Mouse (Mus musculus): ENCODE results near the gene Sugp2. TPM values are rescaled to one million over a fixed set of nuclear protein-coding genes. Genes with fewer than 3 reads are reported as not detected.

Sugp2 gene
- total RNA-seq, 2 experiments from 2014 or later = 56.4 to 62.5 TPM

GRCm38 (mm10) chr8:70276476-70276875 lies 42.5 kb downstream of the Sugp2 start:
- peak; percentile 40 for ATAC-seq (replicated peaks; ENCODE audit: poor library complexity, severe bottlenecking)

DNA sequence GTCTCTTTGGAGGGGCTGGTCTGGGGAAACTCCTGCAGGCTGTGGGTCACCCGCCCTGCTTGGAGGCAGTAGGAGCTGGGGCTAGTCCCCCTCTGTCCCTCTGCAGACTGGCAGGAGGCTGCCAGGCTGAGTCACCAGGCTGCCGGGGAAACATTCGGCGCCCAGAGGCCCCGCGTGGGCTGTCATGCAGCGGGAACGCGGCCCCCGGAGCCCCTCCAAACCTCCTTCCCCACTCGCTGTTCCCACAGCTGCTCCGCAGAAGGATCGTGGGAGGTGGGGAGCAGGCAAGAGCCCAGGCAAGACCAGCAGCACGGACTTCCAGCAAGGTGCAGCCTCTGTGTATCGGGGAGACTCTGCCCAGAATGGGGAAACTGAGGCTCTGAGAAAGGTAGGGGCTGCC lies 44.1 kb downstream of the Sugp2 start:
- peak; percentile 7; the same call in 1 of the 2 replicates for ATAC-seq (replicated peaks; ENCODE audit: poor library complexity, severe bottlenecking)

GRCm38 (mm10) chr8:70279266-70279665 lies 45.2 kb downstream of the Sugp2 start:
- peak; percentile 10 for ATAC-seq (replicated peaks; ENCODE audit: poor library complexity, severe bottlenecking)

- no peak for ATAC-seq (replicated peaks; ENCODE audit: poor library complexity, severe bottlenecking)
Measured at GRCm38 (mm10) chr8:70281001-70281400, 47.0 kb downstream of the Sugp2 start.

DNA sequence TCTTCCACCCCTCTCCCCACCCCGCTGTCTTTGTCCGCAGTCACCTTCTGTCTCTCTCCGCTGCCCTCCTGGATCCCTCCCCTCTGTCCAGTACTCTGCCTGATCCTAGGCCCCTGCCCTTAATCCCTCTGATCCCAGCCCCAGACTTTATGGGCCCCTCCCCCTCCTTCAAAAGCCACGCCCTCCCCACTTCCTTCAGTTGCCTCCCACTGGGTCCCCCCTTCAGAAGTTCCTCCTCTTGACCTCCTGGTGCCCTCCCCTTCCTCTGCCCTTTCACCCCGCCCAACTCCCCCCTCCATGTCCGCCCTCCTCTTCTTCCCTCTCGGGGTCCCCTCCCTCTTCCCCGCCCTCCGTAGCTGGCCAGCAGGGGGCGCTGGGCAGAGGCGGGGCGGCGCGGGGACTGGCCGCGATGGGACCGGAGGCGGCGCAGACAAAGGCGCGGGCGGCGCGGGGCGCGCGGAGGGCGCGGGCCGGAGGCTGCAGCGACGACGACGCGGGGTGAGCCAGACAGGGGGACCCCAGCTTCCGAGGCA lies 48.6 kb downstream of the Sugp2 start, which contains the start of gene Homer3:
Gene Homer3, plus strand, starts transcription at position 225 of the 533 bp plus-strand sequence.
- peak; percentile 94 for ATAC-seq (replicated peaks; ENCODE audit: poor library complexity, severe bottlenecking)

DNA sequence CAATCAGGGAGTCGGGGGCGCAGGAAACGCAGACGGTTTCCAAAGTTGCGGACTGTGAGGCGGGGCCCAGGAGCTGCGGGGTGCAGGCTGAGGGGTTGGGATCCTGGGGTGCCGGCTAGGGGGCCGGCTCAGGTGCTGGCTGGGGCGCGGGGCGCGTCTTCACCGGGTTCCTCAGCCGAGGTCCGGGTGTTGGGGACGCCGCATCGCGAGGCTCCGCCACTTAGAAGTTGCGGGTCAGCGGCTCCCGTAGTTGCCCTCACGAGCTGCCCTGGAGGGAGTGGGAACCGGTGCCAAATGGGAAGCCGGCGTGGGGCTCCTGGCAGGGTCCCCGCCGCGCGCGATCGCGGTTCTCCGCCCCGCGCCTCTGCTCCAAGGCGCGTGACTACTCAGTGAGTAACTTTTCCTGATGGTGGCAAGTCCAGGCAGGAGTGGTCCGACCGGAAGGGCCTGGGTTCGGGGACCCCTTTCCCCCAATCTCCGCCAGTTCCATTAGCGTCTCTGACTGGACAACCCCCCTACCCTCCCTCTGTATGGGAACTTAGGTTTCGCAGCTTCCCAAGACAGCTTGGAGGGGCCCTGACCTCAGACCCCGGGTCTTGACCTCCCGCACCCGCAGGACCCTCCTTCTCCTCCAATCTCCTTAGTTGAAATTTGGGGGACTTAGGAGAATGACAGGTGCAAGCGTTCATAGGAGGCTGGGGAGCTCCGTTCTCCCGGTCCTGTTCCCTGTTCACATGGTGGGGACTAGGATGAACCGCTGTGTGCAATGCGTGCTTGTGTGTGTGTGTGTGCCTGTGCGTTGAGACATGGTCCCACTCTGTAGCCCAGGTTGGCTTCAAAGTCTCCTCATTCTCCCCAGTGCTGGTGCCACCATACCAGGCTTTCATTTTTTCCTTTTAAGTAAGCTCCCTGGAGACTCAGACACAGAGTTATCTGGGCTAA lies 49.4 kb downstream of the Sugp2 start:
- ATAC-seq (replicated peaks; ENCODE audit: poor library complexity, severe bottlenecking) = 0 out of 2 replicates have a peak, but pooled peaks have one; percentile 2

- no peak for ATAC-seq (replicated peaks; ENCODE audit: poor library complexity, severe bottlenecking)
Measured at GRCm38 (mm10) chr8:70284421-70284820, 50.4 kb downstream of the Sugp2 start.

- no peak for ATAC-seq (replicated peaks; ENCODE audit: poor library complexity, severe bottlenecking)
Measured at GRCm38 (mm10) chr8:70285304-70285703, 51.3 kb downstream of the Sugp2 start.

DNA sequence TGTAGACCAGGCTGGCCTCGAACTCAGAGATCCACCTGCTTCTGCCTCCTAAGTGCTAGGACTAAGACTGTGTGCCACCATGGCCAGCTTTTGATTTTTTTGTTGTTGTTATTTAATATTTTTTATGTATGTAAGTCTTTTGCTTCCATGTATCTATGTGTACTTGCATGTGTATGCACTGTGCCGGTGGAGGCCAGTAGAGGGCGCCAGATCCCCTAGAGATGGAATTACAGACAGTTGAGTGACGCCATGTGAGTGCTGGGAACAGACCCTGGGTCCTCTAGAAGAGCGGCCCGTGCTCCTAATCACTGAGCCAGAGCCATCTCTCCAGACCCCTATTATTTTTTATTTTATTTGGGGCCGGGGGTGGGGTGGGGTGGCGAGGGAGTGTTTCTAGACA lies 52.7 kb downstream of the Sugp2 start:
- ATAC-seq (replicated peaks; ENCODE audit: poor library complexity, severe bottlenecking) = no peak

GRCm38 (mm10) chr8:70293988-70294405 lies 60.0 kb downstream of the Sugp2 start:
- ATAC-seq (replicated peaks; ENCODE audit: poor library complexity, severe bottlenecking) = no peak

- ATAC-seq (replicated peaks; ENCODE audit: poor library complexity, severe bottlenecking) = peak; percentile 57
Measured at GRCm38 (mm10) chr8:70300881-70301280, 66.9 kb downstream of the Sugp2 start.

DNA sequence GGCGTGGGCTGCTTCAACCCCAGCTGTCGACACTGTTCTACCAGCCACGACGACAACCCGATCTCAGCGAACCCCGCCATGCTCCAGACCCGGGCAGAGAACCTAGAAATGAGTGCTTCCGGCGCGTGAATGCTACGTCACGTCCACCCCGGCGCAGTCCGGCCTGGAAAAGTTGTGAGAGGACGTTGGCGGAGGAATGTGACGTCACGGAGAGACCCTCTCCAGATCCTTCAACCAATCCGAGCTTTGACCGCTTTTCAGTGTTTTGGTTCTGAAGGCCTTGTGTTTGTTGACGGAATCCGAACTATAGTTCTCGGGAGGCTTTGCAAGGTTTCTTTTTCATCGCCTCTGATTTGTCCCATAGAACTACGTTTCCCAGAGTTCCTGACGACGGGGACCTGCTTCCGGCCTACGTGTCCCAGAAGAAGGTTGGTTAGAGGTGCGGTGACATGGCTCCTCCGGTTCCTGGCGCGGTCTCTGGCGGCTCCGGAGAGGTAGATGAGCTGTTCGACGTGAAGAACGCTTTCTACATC lies 68.4 kb downstream of the Sugp2 start, which contains the start of the genes Ddx49 and Cope:
Gene Ddx49, minus strand, starts transcription at position 132 of the 533 bp plus-strand sequence.
Gene Cope, plus strand, starts transcription at position 161 of the 533 bp plus-strand sequence.
- ATAC-seq (replicated peaks; ENCODE audit: poor library complexity, severe bottlenecking) = peak; percentile 89

- ATAC-seq (replicated peaks; ENCODE audit: poor library complexity, severe bottlenecking) = no peak
Measured at GRCm38 (mm10) chr8:70302901-70303300, 68.9 kb downstream of the Sugp2 start.

DNA sequence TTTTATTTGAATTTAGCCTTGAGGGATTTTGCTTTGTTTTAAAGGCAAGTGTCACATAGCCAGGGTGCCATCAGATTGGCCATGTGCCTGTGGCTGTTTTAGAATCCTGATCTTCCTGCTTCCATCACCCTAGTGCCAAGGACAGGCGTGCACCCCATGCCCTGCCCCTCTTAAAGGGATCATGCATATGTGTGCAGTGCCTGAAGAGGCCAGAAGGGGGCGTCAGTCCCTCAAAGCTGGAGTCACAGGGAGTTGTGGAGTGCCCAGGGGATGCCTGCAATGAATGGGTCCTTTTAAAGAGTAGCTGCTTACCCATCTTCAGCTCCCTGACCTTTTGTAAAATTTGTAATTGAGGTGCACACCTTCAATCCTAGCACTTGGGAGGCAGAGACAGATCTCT lies 75.3 kb downstream of the Sugp2 start:
- ATAC-seq (replicated peaks; ENCODE audit: poor library complexity, severe bottlenecking) = peak; percentile 66

- no peak for ATAC-seq (replicated peaks; ENCODE audit: poor library complexity, severe bottlenecking)
Measured at GRCm38 (mm10) chr8:70313399-70313798, 79.4 kb downstream of the Sugp2 start.

GRCm38 (mm10) chr8:70315624-70316510 lies 81.8 kb downstream of the Sugp2 start, which contains the start of gene Cers1:
Gene Cers1, plus strand, starts transcription at chr8:70315775.
- peak; percentile 57 for ATAC-seq (replicated peaks; ENCODE audit: poor library complexity, severe bottlenecking)

DNA sequence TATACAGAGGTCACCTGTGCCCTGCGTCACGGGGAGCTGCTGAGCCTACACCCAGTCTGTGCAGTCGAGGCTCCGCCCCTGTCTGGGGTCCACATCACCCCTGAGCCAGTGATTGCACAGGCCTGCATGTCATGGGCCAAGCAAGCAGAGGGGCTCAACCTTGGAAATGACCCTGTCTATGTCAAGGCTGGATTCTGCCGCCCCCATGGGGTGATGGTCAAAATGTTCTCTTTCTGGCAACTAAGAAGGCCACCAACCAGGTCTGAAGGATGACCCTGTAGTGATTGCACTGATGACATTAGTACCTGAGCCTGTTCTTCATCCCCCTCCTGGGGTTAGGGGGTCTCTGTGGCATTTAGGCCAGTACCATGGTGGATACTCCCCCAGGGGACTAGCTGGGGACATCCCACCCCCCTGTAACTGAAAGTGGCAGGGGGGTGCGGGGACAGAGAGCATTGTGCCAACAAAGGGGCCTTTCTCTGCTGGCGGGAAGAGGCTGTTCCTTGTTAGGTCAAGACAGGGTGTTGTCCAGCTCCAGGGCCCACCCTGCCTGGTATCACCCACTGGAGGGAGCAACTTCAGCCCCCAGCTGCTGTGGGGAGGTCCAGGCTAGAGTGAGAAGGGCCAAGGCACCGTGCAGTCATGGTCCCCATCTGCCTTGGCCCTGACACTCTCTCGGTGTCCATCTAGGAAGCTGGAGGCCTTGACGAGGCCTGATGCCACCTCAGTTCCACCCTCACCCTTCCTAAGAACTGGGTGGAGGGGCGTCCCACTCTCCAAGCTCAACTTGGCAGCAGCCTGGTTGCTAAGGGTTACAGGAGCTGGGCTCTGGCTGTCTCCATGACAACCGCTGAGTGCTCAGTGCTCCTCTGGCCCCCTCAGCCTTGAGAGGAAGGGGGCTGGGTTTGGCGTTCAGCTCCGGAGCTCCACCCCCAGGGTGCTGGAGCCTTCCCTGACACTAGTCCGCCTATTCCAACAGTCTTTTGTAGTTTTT lies 82.8 kb downstream of the Sugp2 start:
- peak; percentile 14; the same call in 1 of the 2 replicates for ATAC-seq (replicated peaks; ENCODE audit: poor library complexity, severe bottlenecking)

GRCm38 (mm10) chr8:70317872-70318271 lies 83.8 kb downstream of the Sugp2 start:
- ATAC-seq (replicated peaks; ENCODE audit: poor library complexity, severe bottlenecking) = no peak

DNA sequence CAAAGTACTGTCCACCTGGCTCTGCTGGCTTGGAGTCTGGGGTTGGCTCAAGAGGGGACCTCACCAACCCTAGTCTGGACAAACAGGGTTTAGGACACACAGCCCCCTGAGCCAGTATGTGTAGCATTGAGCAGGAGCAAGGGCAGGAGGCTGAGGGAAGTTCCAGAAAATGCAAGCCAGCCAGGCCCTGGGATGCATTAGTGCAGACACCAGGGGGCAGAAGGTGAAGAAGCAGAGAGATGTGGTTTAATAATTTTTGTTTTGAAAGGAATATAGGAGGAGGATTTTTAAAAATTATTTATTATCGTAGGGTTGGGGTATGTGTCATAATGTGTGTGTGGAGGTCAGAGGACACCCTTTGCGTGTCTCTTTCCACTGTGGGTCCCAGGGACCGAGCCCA lies 89.7 kb downstream of the Sugp2 start:
- no peak for ATAC-seq (replicated peaks; ENCODE audit: poor library complexity, severe bottlenecking)
